Mouse (Mus musculus) splenic B cell, adult 2 months (primary cell): Measurements from ENCODE around the gene Angptl6.
A peak's percentile ranks its signal among the peaks of the same experiment; 100 is the strongest.

Source experiments
- DNase-seq: peaks from one replicate; pipeline ENCODE4 v3.0.0-alpha.2; 2011; ENCODE audit warnings: low read depth, low spot score
- H3K27me3 ChIP-seq: 2 replicates; pipeline ENCODE4 v1.6.1; 2012; ENCODE audit warnings: mild to moderate bottlenecking, low read length, moderate library complexity, mixed read lengths; ENCODE audit not compliant: control insufficient read depth, poor library complexity, insufficient read depth, severe bottlenecking
- H3K36me3 ChIP-seq: 2 replicates; pipeline ENCODE4 v1.6.1; 2012; ENCODE audit warnings: mild to moderate bottlenecking, low read length, moderate library complexity, mixed read lengths; ENCODE audit not compliant: control insufficient read depth, poor library complexity, insufficient read depth, severe bottlenecking

Angptl6 gene

DNA sequence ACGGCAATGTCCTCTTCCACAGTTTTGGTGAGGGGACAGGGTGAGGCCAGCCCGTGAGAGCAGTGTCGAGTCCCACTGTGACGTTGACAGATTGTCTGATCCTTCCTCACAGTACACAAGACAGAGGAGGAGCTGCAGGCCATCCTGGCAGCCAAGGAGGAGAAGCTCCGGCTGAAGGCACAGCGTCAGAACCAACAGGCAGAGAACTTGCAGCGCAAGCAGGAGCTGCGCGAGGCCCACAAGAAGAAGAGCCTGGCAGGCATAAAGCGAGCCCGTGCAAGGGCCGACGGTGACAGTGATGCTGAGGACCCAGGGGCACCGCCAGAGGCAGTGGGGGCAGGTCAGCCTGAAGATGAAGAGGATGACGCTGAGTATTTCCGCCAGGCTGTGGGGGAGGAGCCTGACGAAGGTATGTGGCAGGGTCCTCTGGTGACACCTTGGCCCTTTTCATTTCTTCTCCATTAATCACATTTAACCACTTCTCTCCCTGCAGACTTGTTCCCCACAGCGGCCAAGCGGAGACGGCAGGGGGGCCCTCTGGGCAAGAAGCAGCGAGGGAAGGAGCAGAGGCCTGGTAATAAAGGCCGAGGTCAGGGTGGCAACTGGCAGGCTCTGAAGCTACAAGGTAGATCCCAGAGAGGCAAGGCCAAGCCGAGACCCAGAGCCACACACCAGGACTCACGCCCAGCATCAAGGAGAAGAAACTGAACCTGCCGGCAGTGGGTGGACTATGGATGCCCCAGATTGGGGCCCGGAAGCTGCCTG lies 12.0 kb upstream of the Angptl6 start:
- Histone ChIP-seq H3K27me3 (no peaks in the 10 kb centered on the region), H3K36me3 (peaks cover 11% of the 10 kb centered on the region)
- no peak for DNase-seq

DNA sequence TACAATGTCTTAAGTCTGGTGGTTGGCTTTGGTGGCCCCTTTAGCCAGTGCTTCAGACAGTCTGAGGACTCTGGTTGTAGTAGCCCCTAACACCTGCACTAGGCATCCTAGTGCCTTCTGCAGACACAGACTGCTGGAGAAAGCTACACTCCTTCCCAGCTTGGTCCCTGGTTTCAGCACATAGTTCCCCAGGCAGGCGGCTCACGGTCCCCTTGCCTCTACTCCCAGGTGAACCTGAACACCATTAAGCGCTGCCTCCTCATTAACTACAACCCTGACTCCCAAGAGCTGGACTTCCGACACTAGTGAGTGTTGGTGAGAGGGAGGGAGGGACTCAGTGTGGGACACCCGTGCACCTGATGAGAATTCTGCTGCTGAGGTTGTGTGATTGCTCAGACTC lies 10.9 kb upstream of the Angptl6 start:
- no peak for DNase-seq
- no peaks in the 10 kb centered on the region for H3K27me3 ChIP-seq
- peaks cover 6% of the 10 kb centered on the region for H3K36me3 ChIP-seq

DNA sequence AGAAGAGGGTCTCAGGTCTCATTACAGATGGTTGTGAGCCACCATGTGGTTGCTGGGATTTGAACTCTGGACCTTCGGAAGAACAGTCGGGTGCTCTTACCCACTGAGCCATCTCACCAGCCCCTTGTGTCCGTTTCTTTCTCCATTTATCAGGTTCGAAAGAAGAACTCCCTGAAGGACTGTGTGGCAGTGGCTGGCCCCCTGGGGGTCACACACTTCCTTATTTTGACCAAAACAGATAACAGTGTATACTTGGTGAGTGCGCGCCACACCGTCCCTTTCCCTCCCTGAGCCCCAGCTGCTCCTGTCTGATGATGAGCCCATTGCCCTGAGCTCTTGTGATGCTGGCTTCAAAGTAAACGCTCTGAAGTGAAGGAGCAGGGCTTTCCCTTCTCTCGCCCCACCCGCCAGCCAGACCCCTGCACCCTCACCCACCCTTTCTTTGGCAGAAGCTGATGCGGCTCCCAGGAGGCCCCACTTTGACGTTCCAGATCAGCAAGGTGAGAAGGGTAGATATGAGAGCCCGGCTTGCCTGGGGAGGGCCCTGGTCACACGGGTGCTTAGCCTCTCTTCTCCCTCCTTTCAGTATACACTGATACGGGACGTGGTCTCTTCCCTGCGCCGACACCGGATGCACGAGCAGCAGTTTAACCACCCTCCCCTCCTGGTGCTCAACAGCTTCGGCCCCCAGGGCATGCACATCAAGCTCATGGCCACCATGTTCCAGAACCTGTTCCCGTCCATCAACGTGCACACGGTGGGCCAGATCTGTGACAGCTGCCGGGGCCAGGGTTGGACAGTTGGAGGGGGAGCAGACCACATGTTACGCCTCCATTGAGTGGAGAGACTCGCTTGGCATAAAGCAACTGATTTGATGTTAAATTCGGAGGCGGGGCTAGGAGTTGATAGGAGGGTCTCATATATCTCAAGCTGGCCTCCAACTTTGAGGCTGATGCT lies 9.9 kb upstream of the Angptl6 start:
- DNase-seq: peak; percentile 53
- Histone ChIP-seq H3K36me3 (peaks cover 3% of the 10 kb centered on the region), H3K27me3 (no peaks in the 10 kb centered on the region)

DNA sequence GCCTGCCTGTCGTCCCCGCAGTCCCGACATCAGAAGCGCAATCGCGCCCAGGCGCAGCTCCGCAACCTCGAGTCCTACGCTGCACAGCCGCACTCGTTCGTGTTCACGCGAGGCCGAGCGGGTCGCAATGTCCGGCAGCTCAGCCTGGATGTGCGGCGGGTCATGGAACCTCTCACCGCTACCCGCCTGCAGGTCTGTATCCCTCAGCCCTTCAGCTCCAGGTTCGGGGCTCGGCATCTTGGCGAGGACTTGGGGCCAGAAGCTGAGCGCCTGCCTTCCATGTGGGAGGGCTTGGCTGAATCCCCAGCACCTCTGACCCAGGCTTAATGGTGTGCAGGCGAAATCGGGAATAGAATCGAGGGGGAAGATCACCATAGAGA lies 8.8 kb upstream of the Angptl6 start:
- H3K36me3 ChIP-seq: no peaks in the 10 kb centered on the region; the same call in none of the 2 replicates
- no peaks in the 10 kb centered on the region for H3K27me3 ChIP-seq
- no peak for DNase-seq

DNA sequence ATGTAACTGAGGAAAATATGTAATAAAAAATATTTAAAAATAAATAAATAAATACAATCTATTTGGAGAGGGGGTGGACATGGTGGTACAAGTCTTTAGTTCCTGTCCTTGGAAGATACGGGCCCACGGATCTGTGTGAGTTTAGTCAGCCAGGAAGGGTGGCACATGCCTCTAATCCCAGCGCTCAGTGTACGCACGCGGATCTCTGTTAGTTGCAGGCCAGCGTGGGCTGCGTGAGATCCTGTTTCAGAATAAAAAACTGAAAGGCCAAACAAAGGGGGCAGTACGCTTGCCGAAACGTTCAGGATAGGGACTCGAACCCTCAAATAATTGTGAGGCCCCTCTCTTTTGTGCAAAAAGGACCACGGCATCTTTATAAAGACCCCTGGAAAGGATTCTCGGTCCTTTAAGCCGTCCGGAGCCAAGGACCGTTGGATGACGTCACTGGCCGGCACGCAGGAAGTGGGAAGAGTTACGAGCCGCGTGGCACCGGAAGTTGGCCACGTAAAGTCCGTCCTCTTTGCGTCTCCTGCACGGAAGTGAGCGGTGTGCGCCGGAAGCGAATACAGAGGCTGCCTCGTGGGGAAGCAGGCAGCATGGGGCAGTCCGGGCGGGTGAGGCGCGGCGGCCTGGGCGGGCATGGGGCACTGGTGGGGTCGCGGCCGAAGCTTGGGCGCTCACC lies 8.3 kb upstream of the Angptl6 start, which contains the start of gene Ppan:
Ppan (plus strand) TSS at position 472 of the 682 bp plus-strand sequence.
- peak; percentile 97 for DNase-seq
- H3K36me3 ChIP-seq: no peaks in the 10 kb centered on the region; the same call in none of the 2 replicates

DNA sequence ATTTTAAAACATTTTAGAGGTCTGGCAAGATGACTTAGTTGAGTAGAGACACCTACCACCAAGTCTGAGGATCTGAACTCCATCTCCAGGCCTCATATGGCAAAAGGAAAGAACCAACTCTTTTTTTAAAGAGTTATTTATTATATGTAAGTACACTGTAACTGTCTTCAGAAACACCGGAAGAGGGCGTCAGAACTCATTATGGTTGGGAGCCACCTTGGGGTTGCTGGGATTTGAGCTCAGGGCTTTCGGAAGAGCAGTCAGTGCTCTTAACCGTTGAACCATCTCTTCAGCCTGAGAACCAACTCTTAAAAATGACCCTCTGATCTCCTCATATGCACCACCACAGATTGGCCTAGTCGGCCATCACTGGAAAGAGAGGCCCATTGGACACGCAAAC lies 7.7 kb upstream of the Angptl6 start:
- Histone ChIP-seq H3K27me3 (no peaks in the 10 kb centered on the region), H3K36me3 (no peaks in the 10 kb centered on the region; the same call in none of the 2 replicates)
- no peak for DNase-seq

More for the DNA sequence above, 8.3 kb upstream of the Angptl6 start, which contains the start of gene Ppan:
- no peaks in the 10 kb centered on the region for H3K27me3 ChIP-seq

DNA sequence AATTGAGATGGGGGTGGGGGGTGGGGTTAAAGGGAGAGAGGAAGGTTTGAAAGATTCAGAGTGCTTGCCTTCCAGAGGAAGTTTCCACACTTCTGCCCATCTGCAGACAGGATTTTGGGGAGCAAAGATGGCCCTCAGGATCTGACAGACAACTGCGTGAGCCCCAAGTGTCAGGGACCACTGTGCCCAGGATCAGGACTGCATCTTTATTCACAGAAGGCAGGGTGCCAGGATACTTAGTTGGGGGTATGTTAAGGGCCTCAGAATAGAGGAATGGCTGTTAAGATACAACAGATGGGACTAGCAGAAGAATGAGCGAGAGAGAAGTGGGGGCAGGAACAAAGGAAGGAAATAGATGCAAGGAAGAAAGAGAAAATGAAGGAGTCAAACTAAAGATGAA lies 7.0 kb upstream of the Angptl6 start:
- H3K27me3 ChIP-seq: no peaks in the 10 kb centered on the region
- no peaks in the 10 kb centered on the region; the same call in none of the 2 replicates for H3K36me3 ChIP-seq
- no peak for DNase-seq

DNA sequence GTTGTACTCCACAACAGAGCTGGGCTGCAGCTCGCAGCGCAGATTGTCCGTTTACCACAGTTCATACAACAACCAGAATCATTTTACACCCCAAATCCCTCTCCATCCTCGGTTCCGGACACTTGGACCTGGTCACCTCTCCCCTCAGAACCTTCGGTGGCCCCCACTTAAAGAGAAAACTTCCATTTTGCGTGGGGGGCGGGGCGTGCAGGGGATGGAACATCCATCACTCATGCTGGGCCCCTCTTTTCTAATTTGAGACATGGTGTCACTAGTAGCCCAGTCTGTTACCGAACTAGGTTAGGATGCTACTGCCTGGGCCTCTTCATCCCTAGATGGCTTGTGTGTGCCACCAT lies 839 bp downstream of the Angptl6 start:
- no peaks in the 10 kb centered on the region; the same call in 1 of the 2 replicates for H3K36me3 ChIP-seq
- DNase-seq: no peak
- H3K27me3 ChIP-seq: no peaks in the 10 kb centered on the region

DNA sequence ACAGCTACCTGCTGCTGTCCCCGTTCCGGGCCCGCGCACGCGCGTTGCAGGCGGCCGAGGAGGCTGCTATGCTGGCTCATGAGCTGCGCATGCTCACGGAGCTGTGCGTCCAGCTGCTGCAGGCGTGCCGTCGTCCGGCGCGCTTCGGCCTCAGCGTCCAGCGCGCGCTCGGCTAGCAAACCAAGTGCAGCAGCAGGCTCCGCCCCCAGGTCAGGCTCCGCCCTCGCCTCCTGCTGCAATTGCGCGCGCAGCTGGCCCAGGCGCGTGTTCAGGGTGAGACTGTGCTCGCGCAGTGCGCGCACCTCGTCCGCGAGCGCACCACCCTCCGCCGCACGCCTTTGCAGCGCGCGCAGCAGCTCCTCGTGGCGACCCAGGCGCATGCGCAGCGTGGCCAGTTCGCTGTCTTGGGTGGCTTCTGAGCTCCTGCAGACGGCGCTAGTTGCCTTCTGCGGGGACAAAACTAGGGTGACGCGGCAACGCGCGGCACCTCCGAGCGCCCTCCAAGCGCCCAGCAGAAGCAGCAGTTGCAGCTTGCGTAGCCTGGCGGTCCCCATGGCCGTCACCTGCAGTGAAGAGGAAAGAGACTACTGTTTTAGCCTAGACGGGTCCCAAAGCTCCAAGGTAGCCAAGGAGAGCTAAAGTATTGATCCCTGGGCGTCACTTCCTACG lies 1.4 kb downstream of the Angptl6 start:
- Histone ChIP-seq H3K27me3 (no peaks in the 10 kb centered on the region), H3K36me3 (no peaks in the 10 kb centered on the region; the same call in 1 of the 2 replicates)

DNA sequence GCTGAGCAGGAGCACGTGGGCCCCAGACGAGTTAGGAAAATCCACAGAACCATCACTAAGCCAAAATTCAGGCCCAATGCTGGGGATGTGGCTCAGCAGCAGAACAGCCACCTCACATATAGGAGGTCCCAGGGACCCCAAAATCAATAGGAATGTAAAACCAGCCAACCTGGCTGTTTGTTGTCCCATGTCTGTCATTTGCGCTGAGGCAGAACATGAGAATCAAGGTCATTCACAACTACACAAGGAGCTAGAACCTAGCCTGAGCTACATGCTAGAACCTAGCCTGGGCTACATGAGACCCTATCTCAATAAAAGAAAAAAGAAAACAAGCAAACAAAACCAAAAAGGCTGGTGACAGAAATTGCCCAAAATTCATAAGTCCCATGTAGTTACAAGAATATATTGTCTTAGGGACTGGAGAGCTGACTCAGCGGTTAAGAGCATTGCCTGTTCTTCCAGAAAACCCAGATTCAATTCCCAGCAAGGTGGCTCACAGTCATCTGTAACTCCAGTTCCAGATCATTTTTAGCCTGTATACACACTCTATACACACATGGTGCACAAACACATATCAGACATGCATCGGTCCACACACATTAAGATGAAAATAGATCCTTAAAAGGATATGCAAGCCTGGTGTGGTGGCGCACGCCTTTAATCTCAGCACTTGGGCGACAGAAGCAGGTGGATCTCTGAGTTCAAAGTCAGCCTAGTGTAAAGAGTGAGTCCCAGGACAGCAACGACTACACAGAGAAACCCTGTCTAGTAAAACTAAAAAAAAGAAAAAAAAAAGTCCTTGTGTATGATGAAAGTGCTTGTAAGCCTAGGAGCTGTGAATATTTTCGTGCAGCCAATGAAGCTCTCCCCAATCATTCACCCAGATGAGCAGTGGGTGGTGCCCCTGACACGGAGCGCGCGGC lies 2.1 kb downstream of the Angptl6 start:
- Histone ChIP-seq H3K36me3 (peaks cover 3% of the 10 kb centered on the region), H3K27me3 (no peaks in the 10 kb centered on the region)
- DNase-seq: no peak

More for the DNA sequence above, 1.4 kb downstream of the Angptl6 start:
- DNase-seq: peak; percentile 100

DNA sequence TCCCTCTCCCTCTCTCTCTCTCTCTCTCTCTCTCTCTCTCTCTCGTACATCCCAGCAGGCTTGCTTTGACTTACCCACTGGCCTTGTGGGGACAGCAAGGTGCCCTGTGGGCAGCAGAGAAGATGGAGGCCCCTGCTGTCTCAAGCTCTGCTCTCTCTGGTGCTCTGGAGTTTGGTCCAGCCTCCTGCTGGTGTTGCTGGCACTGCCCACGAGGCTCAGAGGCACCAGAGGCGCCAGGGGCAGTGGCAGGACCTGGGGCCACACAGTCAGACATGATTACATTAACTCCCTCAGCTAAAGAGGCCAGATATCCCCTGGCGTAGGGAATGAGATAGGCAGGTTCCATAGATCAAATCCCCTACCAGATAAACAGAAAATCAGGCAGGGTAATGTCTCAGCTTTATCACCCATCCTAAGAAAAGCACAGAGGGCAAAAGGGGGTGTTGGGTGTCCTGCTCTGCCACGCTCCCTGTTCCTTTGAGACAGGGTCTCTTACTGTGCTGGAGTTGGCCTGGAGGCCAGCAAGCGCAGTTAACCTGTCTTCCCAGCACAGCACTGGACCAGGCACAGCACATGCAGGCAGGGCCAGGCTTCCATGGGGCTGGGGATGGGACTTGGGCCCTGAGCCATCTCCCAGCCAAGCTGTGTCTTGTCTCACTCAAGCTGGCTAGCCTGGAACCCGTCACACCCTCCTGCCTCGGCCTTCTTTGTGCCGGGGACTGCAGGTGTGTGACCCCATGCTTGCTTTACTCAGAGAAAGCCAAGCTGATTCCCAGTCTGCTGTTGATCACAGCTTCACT lies 3.0 kb downstream of the Angptl6 start:
- peaks cover 3% of the 10 kb centered on the region for H3K36me3 ChIP-seq
- no peak for DNase-seq
- H3K27me3 ChIP-seq: no peaks in the 10 kb centered on the region

DNA sequence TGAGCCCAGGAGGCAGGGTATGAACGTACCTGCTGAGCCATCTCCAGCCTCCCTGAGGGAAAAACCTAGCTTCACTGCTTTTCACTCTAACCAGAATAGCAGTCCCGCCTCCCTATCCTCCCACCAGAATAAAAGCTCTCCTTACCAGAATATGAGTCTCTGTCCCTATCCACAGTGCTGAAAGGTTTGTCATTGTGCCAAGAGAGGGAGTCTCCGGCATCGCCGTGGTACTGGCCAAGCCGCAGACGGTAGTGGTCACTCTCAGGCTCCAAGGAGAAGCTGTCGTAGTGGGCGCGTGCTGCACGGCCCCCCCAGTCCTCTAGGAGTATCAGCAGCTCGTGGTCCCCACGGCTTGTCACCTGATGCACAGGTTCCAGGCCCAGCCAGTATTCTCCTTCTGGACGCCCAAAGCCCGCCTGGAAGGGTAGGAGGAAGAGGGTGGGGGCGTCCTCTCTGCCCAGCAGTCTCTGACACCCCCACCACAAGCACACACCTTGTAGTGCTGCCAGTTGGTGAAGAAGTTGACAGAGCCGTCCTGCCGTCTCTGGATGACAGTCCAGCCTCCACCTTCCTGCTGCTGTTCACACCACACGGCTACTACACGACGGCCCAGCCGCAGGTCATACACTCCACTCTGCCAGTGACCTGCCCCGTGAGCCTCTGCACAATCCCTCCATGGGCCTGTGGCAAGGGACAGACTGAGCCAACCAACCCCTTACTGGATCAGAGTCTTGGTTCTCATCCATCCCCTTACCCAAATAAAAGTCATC lies 4.3 kb downstream of the Angptl6 start:
- DNase-seq: no peak
- Histone ChIP-seq H3K27me3 (no peaks in the 10 kb centered on the region), H3K36me3 (peaks cover 3% of the 10 kb centered on the region)
